Mouse (Mus musculus) G1E (cell line): ENCODE measurements around the gene Anapc16.

ENCODE experiments used
- CTCF ChIP-seq: IDR thresholded peaks from 2 replicates; pipeline ENCODE4 v1.5.1; 2012; ENCODE audit warnings: low read depth, low read length, inconsistent platforms, mixed read lengths
- GATA1 ChIP-seq: IDR thresholded peaks from 2 replicates; pipeline ENCODE4 v1.6.1; 2012; ENCODE audit warnings: borderline replicate concordance, low read length, inconsistent platforms, mixed read lengths
- TAL1 ChIP-seq: conservative IDR thresholded peaks from 2 replicates; pipeline ENCODE4 v1.6.1; 2012; ENCODE audit warnings: low read depth, low read length, inconsistent platforms, mixed read lengths

DNA sequence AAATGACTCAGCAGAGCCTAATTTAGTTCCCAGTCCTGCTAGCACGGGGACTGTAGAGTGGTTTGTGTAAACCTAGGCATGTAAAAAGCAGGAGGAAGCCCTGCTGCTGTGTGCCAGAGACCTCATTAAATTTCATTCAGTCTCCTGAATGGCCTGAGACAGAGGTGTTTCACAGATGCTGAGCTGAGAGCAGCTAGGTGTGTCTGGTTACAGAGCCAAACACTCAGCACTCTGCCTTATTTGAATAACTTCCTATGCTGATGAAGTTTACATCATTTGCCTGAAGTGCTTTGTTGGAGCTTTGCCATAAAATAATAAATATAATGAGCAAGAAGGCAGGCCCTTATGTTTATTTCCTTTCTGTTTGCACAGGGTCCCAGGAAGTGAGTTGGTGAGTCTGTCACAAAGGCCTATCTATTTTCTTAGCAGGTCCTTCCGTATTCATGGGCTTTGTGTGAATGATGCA, 24.7 kb upstream of the Anapc16 start:
- TF ChIP-seq CTCF (no peak), GATA1 (no peak), TAL1 (no peak)
